Mouse (Mus musculus): ENCODE data around the gene B4galt2.

DNA sequence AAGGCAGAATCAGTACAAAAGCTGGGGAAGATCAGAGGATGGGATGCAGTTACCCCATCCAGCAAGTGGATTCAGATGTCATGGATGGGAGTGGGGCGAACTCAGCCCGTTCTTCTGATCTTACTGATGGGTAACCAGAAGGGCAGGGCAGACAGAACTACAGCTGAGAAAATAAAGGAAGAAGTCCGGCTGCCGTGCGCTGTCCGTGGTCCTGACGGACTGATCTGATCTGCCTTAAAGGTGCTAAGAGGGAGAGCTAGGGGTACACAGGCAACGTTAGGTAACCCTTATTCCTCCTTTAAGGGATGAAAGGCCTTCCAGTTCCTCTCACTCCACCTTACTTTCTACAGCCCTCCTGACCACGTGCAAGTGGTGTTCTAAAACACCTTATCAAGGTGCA, 10.1 kb upstream of the B4galt2 start:
- TF ChIP-seq CTCF (IDR thresholded peaks at IDR 0.05; ENCODE audit: insufficient read depth, low read depth, low read length) (no peak), POLR2A (IDR thresholded peaks at IDR 0.05; ENCODE audit: insufficient read depth, low read depth, low read length) (no peak)

Data from olfactory bulb, adult 2 months (tissue).